Mouse (Mus musculus): ENCODE results near the gene Zfp711.

- no peak for TF ChIP-seq GATA1 (IDR thresholded peaks at IDR 0.05; ENCODE audit: borderline replicate concordance, low read length)
- no peak for TF ChIP-seq FLI1 (IDR thresholded peaks at IDR 0.05; ENCODE audit: low read length)
Observed at GRCm38 (mm10) chrX:112680605-112681004, 80.3 kb downstream of the Zfp711 start.

Data from megakaryocyte, embryonic 14.5 days (primary cell).